Mouse (Mus musculus) E14TG2a.4 (cell line): ENCODE measurements around the gene Kansl1.

ENCODE experiments used
- CTCF ChIP-seq: conservative IDR thresholded peaks from 2 replicates; pipeline ENCODE4 v1.5.1; 2014; ENCODE audit warnings: low read length
- NANOG ChIP-seq: IDR thresholded peaks from 2 replicates; pipeline ENCODE4 v1.6.1; 2014; ENCODE audit warnings: borderline replicate concordance, low read length, mixed read lengths
- POU5F1 ChIP-seq: IDR thresholded peaks from 2 replicates; pipeline ENCODE4 v1.6.1; 2014; ENCODE audit warnings: low read length, borderline replicate concordance

DNA sequence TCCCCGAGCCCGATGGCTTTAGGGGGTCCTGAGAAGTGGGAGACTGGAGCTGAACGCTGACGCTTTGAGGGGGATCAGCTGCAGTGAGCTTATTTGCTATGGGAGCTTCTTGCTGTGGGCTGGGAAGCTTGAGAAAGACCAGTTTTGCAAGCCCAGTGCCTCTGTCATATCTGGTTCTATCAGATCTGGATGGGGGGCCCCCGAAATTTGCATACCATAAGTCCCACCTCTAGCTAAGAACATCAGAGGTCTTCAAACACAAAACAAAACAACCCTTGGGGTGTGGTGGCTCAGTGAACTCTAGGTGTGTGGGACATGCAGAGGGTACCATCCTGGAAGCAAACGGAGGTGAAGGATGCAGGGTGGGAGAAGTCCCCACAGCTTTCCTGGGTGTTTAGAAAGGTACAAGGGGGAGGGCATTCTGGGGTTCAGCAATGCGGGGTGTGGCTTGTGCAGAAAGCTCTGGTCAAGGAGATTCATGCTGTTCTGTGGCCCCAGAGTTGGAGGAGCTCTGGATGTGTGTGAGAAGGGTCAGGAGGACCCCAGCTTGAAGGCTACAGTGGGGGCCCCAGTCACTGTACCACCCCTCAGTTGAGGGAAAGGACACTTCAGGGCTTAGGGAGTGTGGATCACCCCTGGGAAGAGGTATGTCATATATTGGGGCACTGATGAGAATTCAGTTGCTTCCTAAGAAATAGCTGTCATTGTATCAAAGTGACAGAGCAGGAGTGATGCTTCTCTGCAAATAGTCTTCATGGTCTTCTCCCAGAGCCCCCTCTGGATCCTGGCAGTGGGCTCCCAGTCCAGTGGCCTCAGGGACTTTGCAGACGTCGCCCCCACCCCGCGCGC is 159.1 kb downstream of the Kansl1 start:
- TF ChIP-seq CTCF (no peak), POU5F1 (no peak), NANOG (no peak)
